Mouse (Mus musculus) limb, embryonic 14.5 days (tissue): ENCODE measurements at regions not wholly inside any gene's neighbourhood (a gene's known extent, or its start where the extent isn't known, plus 50 kb on each side); places are given as distances from the start of the nearest gene placed in this dataset.

Source experiments
- ATAC-seq: fragments of 200-750 bp; cut with Nextera tagmentation; 2 replicates; pipeline ENCODE4 v1.8.0; 2017; ENCODE audit warnings: low read depth, moderate number of reproducible peaks, moderate TSS enrichment; ENCODE audit not compliant: low FRiP score
- DNase-seq: peaks from one replicate; pipeline ENCODE4 v3.0.0-alpha.2; 2015; ENCODE audit warnings: low spot score
- H3K27ac ChIP-seq: fragments of 300-500 bp; sonication (generic); replicated peaks from 2 replicates; pipeline ENCODE4 v1.5.1; 2014; ENCODE audit warnings: low read depth, mild to moderate bottlenecking, low read length, moderate library complexity, mixed read lengths
- H3K27me3 ChIP-seq: fragments of 300-500 bp; sonication (generic); 2 replicates; pipeline ENCODE4 v1.6.1; 2014; ENCODE audit warnings: low read length, mixed read lengths; ENCODE audit not compliant: control insufficient read depth, insufficient read depth
- H3K36me3 ChIP-seq: fragments of 300-500 bp; sonication (generic); 2 replicates; pipeline ENCODE4 v1.6.1; 2014; ENCODE audit warnings: mild to moderate bottlenecking, low read length, moderate library complexity, mixed read lengths; ENCODE audit not compliant: control insufficient read depth, insufficient read depth
- H3K4me1 ChIP-seq: fragments of 300-500 bp; sonication (generic); 2 replicates; pipeline ENCODE4 v1.6.1; 2014; ENCODE audit warnings: antibody characterized with exemption, low read length, mixed read lengths; ENCODE audit not compliant: control insufficient read depth, insufficient read depth
- H3K4me2 ChIP-seq: fragments of 300-500 bp; sonication (generic); replicated peaks from 2 replicates; pipeline ENCODE4 v1.6.1; 2014; ENCODE audit warnings: low read depth, mild to moderate bottlenecking, low read length, moderate library complexity; ENCODE audit not compliant: severe bottlenecking
- H3K4me3 ChIP-seq: fragments of 300-500 bp; sonication (generic); replicated peaks from 2 replicates; pipeline ENCODE4 v1.5.1; 2014; ENCODE audit warnings: low read length
- H3K9ac ChIP-seq: fragments of 300-500 bp; sonication (generic); 2 replicates; pipeline ENCODE4 v1.6.1; 2014; ENCODE audit warnings: mild to moderate bottlenecking, low read depth, low read length, moderate library complexity; ENCODE audit not compliant: severe bottlenecking
- H3K9me3 ChIP-seq: fragments of 300-500 bp; sonication (generic); 2 replicates; pipeline ENCODE4 v1.6.1; 2016; ENCODE audit warnings: low read length; ENCODE audit not compliant: control insufficient read depth
- POLR2A ChIP-seq: fragments of 200-500 bp; IDR thresholded peaks from 2 replicates; pipeline ENCODE4 v1.8.0; 2012; ENCODE audit warnings: inconsistent platforms, mild to moderate bottlenecking, moderate library complexity, borderline replicate concordance; ENCODE audit not compliant: insufficient read depth, insufficient read length; ENCODE audit errors: extremely low read depth
- WGBS: fragments of 180-500 bp; shearing (Covaris S2); extraction: QIAGEN DNeasy Blood & Tissue Kit; methylation state at CpG from one replicate; pipeline ENCODE4 v1.1.7; 2014; 5-methylcytosine and 5-hydroxymethylcytosine counted together

DNA sequence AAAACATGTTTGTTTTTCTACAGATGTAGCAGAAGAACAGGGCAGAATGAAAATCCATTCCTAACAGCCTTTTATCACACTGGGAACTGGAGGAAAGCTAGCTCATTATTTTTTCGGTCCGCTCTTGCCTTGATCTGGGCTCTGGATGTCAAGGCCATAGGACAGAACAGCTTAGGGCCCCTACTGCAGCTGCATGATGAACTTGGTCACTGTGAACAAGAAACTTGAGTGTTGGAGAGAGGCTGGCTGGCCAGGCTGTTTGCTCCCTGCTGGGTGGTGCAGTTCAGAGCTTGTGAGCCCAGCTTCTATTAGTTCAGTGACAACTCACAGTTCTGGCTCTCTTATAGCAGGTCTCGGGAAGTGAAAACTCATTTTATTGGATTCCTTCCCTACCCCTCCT lies 70.2 kb upstream of the Prlr start:
- Histone ChIP-seq H3K4me3 (no peak overlapping the region), H3K9me3 (no peaks in the 10 kb centered on the region), H3K4me2 (no peak overlapping the region), H3K4me1 (no peaks in the 10 kb centered on the region), H3K27ac (no peak overlapping the region), H3K27me3 (no peaks in the 10 kb centered on the region), H3K9ac (no peak overlapping the region), H3K36me3 (no peaks in the 10 kb centered on the region)
- ATAC-seq (no peak), DNase-seq (no peak)
- WGBS: 83% methylated on average over 3 of the region's 3 CpGs
- TF ChIP-seq POLR2A: no peak
